Mouse (Mus musculus) urinary bladder, postnatal 4 days (tissue): ENCODE results near the gene Snw1.

ENCODE experiments used
- DNase-seq, 2 experiments: peaks; one replicate each; pipeline ENCODE4 v3.0.0; 2021 to 2022; ENCODE audit warnings: low spot score in 2 of 2

Gene Snw1

DNA sequence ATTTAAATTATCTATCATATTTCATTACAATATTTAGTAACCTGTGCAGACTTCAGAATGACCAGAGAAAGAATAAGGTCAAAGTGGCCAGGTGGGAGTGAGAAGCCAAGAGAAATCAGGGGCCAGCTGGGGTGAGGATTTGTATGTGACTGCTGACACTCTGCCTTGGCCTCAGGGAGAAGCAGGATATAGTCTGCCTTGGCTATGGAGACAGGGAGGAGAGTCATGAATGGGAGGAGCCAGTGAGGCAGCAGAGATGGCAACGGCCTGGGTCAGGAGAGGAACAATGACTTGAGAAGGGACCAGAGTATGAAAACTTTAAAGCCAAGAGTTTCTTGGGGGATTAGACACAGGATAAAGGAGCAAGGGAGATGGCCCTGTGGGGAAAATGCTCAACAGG is 48.4 kb downstream of the Snw1 start:
- DNase-seq = no peak

DNA sequence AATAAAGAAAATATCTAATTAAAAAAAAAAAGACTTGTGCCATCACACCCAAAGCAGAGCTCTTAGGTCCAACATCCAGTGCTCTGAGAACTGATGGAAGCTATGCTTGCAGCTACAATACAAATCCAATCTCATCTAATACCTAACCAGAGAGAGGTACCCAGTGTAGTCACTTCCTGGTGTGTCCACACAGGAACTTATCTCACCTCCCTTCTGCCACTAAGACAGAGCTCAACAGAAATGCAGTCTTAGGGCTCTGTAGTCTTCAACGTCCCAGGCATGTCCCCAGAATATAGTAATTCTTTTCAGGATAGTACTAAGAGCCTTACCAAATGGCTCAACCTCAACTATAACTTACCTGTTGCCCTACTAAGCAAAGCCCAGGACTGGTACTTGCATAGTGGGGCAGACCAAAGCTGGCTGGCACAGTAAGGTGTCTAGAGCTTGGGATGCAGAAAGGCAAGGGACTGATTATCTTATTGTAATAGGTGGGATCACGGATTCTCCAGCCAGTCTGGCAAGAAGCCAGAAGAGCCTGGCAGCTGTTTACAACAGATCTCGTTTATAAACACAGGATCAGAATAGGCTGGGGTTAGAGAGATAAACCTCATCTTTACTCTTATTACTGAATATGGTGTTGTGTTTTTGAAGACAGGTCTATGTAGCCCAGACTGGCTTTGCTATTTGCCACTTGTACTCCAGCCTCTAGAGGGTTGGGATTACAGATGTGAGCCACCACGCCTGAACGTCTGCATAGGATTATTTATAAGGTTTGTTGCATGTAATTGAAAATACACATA is 50.2 kb downstream of the Snw1 start:
- DNase-seq = no peak

DNA sequence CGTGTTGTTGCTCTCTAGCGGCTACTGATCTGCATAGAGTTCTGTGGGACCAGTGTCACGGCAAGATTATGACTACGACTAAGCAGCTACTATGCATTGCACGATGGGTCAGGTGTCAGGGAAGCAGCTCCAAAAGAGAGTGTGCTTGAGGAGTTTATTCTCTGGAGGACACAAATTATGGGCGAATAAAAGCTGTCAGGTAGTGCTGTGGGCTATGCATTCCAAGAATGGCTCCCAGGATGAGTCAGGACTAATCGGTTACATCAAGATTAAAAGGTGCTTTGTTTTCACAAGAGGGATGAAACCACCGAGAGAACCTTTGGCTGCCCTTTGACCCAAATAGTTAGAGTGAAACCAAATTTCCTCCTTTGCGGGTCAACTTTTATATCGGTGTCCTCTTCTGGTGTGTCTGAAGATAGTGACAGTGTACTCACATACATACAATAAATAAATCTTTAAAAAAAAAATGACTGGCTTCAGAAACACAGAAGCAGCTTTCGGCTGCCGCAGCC is 52.0 kb downstream of the Snw1 start:
- no peak for DNase-seq

DNA sequence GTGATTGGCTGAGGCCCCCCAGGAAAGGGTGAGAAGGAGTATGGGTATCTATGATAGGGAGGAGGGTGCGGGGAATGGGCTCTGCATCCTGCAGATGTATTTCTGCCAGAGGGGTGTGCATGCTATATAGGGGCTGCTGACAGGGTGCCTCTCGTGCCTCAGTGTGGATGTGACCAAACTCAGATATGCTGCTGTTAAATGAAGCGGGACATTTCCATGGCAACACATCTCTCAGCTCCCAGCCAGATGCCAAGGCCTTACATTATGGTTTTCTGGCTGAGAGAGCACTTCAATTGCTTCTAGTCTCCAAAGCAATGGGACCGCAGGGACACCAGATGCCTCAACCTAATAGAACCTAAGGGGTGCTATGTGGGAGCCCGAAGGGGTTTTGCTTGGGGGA is 53.2 kb downstream of the Snw1 start:
- no peak for DNase-seq

DNA sequence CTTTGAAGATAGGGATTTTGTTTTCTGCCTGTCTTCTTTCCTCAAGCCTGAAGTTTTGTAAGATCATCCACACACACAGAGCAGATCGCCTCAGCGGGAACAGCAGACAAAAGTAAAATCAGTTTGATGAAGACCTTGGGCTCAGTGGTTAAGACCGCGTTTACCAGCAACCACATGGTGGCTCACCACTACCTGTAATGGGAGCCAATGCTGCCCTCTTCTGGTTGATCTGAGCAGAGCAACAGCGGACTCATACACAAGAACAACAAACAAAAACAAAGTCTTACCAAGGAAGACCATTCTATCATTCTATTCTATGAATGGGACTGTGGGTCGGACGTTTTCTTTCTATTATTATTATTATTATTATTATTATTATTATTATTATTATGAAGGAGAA is 55.4 kb downstream of the Snw1 start:
- DNase-seq = peak in 1 of 2 experiments; percentile 62

DNA sequence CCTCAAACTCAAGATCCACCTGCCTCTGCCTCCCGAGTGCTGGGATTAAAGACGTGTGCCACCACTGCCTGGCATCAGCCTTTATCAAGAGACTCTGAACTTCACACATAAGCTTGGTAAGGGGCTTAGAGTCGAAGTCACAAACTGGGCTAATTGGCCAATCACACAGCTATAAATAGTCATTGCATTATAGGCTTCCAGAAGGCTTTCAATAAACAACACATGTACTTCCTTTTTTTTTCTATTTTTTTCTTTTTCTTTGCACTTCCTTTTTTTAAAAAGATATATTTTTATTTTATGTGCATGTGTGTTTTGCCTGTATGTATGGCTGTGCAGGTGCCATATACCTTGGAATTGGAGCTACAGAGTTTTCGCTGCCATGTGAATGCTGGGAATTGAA is 56.7 kb downstream of the Snw1 start:
- DNase-seq = no peak

DNA sequence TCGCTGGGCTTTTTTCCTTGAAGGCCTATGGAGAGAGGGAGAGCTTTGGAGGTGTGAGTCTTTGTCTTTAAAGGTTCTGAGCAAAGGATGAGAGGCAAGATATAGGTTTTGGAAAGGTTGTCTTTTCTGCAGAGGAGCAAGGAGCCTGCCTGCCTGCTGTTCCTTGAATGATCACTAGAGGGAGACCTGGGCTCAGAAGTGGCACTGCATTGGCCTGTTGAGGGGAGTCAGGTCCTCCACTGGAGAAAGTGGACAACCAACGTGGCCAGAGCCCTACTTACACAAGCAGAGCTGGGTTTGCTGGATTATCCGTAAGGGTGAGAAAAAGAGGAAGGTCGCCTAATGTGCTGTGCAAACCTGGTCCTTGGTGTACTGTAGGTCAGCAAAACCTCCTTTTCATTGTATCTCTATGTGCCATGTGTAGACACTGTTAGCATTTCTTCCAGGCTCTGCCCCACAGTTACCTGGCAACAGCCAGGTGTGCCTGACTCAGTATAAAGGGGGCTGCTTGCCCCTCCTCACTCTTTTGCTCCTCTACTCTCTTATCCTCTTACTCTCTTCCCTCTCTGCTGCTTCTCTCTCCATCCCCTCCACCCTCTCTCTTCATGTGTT is 58.8 kb downstream of the Snw1 start:
- DNase-seq = peak; percentile 43 to 79

DNA sequence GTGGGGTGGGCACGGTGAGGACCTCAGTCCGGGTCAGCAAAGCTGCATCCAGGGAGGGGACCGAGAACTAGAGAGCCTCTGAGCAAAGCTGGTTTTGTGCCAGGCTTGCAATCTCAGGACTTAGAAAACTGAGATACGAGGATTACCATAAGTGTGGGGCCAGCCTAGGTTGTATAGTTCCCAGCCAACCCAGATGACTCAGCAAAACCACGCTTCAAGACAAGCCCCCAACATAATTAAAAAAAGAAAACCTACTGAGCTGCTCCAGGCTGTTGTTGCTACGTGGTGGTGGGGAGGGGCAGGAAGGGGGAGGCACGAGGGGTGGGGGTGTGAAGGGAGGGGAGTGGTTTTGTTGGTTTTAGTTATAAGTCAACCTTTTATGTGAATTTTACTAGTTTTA is 61.1 kb downstream of the Snw1 start:
- no peak for DNase-seq

DNA sequence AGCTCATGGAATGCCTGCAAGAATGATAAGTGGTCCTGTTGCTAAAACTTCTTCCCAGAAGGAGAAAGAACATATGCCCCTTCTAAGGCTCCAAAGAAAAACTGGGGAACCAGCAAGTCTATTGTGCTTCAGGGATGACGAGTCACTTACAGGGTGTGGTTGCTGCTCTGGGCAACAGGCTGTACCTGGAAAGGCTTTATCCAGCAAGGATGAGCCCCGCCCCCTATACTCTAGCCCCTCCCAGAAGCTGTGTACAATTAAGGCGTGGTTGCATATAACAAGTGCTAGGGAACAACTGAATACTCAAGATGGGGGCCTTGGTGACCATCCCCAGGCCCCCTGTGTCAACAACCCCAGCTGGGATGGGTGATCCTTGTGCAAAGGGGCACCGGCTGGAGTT is 63.0 kb downstream of the Snw1 start:
- DNase-seq = no peak

DNA sequence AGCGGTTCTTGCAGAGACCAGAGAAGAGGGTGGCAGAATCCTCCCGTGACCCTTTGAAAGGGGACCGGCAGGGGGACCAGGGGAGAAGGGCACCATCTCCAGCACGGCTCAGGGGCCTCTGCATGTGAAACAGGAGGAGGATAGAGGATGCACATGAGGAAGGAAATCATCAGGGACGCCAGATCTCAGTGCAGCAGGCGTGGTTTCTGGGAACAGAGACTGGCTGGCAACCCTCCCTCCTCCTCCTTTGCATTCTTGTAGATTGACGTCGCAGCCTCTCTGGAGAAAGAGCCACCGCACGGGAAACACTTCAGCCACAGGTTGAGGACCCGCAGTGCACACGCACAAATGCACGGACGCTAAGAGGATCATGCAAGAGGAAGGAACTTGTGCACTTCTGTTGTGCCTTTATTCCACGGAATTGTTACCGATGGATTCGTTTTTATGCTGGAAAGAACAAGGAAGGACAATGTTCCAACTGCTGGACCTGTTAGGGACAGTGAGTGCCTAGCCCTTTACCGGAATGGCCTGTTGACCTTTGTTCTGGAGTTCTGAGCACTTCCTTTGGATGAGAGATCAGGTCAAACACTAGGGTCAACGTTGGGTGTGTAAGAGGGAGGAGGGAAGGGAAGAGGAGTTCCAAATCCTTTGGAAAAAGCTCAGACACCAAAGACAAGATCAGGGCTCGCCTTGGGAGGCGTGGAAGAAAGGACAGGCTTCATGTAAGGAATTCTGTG is 64.0 kb downstream of the Snw1 start:
- no peak for DNase-seq

DNA sequence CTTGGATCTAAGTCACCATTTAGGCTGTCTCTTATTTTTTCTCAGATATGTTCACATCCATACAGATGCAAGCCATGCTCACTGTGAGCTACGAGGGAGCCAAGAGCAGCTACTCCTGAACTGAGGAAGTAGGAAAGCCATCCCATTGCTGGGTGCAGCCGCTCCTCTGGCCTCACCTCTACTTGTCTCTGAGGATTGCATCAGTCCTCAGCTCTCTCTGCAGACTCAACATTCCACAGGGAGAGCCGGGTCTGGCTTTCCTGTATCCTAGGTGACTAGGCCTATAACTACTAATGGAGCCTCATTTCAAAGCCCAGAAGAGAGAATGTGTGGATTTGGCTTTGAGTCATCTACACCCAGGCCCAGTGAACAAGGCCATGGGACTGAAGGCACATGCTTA is 66.4 kb downstream of the Snw1 start:
- no peak for DNase-seq

DNA sequence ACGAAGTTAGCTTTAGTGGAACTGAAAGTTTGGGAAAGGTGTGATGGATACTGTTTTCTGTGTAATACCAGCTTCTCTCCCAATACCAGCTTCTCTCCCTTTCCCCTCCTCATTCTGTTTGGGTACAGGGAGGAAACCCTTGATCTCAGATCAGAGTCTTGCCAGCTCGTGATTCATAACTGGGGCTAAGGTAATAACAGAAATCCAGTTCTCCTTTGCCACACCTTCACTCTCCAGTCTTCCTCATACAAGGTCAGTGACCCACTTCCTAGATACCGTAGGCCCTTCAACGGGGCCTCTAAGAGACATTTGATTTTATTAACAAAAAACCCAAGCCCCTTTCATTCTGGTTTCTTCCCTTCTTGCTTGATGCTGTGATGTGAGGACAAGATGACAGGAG is 66.9 kb downstream of the Snw1 start:
- DNase-seq = no peak

DNA sequence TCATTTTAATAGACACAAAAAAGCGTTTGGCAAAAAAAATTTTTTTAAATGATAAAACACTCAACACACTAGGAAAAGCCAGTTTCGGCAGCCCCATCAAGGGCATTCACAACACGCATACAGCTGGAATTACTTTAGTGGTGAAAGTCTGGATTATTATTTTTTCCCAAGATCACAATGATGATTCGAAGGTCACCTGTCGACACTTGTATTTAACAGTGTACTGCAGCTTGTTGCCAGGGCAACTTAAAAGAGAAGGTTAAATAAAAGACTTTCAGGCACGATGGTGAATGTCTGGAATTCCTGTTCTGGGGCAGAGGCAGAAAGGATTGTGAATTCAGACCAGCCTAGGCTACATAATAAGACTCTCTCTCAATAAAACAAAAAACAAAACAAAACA is 70.2 kb downstream of the Snw1 start:
- DNase-seq = no peak

DNA sequence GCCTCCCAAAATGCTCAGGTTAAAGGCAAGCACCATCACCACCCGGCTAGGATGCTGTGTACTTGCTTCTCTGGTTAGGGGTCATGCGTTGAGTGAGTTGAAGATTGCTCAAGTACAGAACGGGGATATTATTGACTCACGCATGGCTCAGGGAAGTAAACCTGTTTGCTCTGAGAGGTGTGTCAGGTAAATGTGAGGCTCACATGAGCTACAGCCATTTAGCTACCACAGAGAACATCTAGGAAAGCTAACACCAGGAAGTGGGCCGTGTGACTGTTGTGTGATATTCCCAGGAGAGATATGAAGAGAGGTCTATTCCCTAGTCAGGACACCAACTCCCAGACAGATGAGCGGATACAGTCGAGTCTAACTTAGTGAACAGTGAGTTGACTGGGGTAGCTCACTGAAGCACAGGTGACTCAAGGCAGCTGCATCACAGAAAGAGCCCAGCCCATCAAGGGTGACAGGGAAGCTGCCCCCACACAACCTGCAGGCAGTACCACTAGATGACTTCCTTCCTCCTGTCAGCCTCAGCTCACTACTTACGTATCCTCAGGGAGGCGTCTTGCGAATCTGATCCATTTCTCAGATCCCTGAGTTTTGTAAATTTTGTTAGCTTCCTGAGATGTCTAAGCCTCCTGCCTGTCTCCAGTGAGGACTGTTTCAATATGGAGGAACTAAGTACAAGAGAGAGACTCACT is 72.8 kb downstream of the Snw1 start:
- no peak for DNase-seq
